Mouse (Mus musculus) bone marrow macrophage, adult 2 months (primary cell): ENCODE measurements around the gene Cobl. TPM values are rescaled to one million over a fixed set of nuclear protein-coding genes. Genes with fewer than 3 reads are reported as not detected.

Source experiments
- H3K27ac ChIP-seq: 2 replicates; pipeline ENCODE4 v1.5.1; 2012; ENCODE audit warnings: low read depth, low read length; ENCODE audit not compliant: insufficient read depth
- H3K4me1 ChIP-seq: 2 replicates; pipeline ENCODE4 v1.6.1; 2012; ENCODE audit warnings: low read length; ENCODE audit not compliant: control insufficient read depth, insufficient read depth
- H3K4me3 ChIP-seq: 2 replicates; pipeline ENCODE4 v1.5.1; 2012; ENCODE audit warnings: mild to moderate bottlenecking, low read length, moderate library complexity; ENCODE audit not compliant: insufficient read depth
- CTCF ChIP-seq: IDR thresholded peaks from 2 replicates; pipeline ENCODE4 v1.5.1; 2012; ENCODE audit warnings: low read depth, mild to moderate bottlenecking, low read length, moderate library complexity
- POLR2A ChIP-seq: IDR thresholded peaks from 2 replicates; pipeline ENCODE4 v1.6.1; 2012; ENCODE audit warnings: mild to moderate bottlenecking, low read depth, low read length, borderline replicate concordance
- polyA plus RNA-seq: library from polyadenylated mRNA; stranded (reverse); fragments of >200 nt; gene quantifications from 2 replicates; pipeline ENCODE4 v1.2.4, GENCODE M21; 2012; ENCODE audit not compliant: missing spikeins, insufficient read depth, insufficient read length

The Cobl gene
- polyA plus RNA-seq, 1 experiment, result not detected

GRCm38 (mm10) chr11:12468661-12469060 lies 3.9 kb upstream of the Cobl start:
- Histone ChIP-seq H3K4me1 (no peaks in the 10 kb centered on the region), H3K4me3 (no peak overlapping the region), H3K27ac (no peak overlapping the region)
- TF ChIP-seq POLR2A (no peak), CTCF (no peak)

GRCm38 (mm10) chr11:12467836-12468235 lies 3.1 kb upstream of the Cobl start:
- TF ChIP-seq POLR2A (no peak), CTCF (no peak)
- Histone ChIP-seq H3K4me1 (no peaks in the 10 kb centered on the region), H3K27ac (no peak overlapping the region), H3K4me3 (no peak overlapping the region)

- H3K4me3 ChIP-seq, result no peak overlapping the region
- no peak for TF ChIP-seq CTCF
- H3K4me1 ChIP-seq, result no peaks in the 10 kb centered on the region
- no peak overlapping the region for H3K27ac ChIP-seq
Observed at GRCm38 (mm10) chr11:12467217-12467616, 2.5 kb upstream of the Cobl start.

- Histone ChIP-seq H3K4me1 (no peaks in the 10 kb centered on the region), H3K4me3 (no peak overlapping the region), H3K27ac (no peak overlapping the region)
- TF ChIP-seq POLR2A, result no peak
- no peak for TF ChIP-seq CTCF
Observed at GRCm38 (mm10) chr11:12466606-12467005, 1.8 kb upstream of the Cobl start.

GRCm38 (mm10) chr11:12465229-12465628 lies 469 bp upstream of the Cobl start:
- TF ChIP-seq POLR2A (no peak), CTCF (no peak)
- H3K27ac ChIP-seq, result no peak overlapping the region
- no peak overlapping the region for H3K4me3 ChIP-seq
- no peaks in the 10 kb centered on the region for H3K4me1 ChIP-seq

GRCm38 (mm10) chr11:12463615-12464170 lies 1.1 kb downstream of the Cobl start:
- TF ChIP-seq CTCF (no peak), POLR2A (no peak)
- Histone ChIP-seq H3K27ac (no peak overlapping the region), H3K4me1 (no peaks in the 10 kb centered on the region), H3K4me3 (no peak overlapping the region)

- Histone ChIP-seq H3K4me3 (no peak overlapping the region), H3K4me1 (no peaks in the 10 kb centered on the region), H3K27ac (no peak overlapping the region)
- no peak for TF ChIP-seq POLR2A
- no peak for TF ChIP-seq CTCF
Observed at GRCm38 (mm10) chr11:12459781-12460581, 4.8 kb downstream of the Cobl start.

- TF ChIP-seq POLR2A (no peak), CTCF (no peak)
- Histone ChIP-seq H3K27ac (no peak overlapping the region), H3K4me3 (no peak overlapping the region), H3K4me1 (no peaks in the 10 kb centered on the region)
Observed at GRCm38 (mm10) chr11:12458814-12459213, 5.9 kb downstream of the Cobl start.

- H3K4me1 ChIP-seq, result no peaks in the 10 kb centered on the region
- no peak for TF ChIP-seq CTCF
- TF ChIP-seq POLR2A, result no peak
- H3K27ac ChIP-seq, result no peak overlapping the region
- no peak overlapping the region for H3K4me3 ChIP-seq
Observed at GRCm38 (mm10) chr11:12458392-12458791, 6.4 kb downstream of the Cobl start.

GRCm38 (mm10) chr11:12448101-12448500 lies 16.7 kb downstream of the Cobl start:
- TF ChIP-seq POLR2A, result no peak
- no peak for TF ChIP-seq CTCF
- Histone ChIP-seq H3K4me3 (no peak overlapping the region), H3K27ac (no peak overlapping the region), H3K4me1 (no peaks in the 10 kb centered on the region)
